Mouse (Mus musculus): ENCODE data around the gene Sarm1. TPM values are rescaled to one million over a fixed set of nuclear protein-coding genes. Genes with fewer than 3 reads are reported as not detected.
A peak's percentile ranks its signal among the peaks of the same experiment; 100 is the strongest.

The Sarm1 gene
- polyA plus RNA-seq, 1 experiment from 2014 or later = 0.89 TPM

DNA sequence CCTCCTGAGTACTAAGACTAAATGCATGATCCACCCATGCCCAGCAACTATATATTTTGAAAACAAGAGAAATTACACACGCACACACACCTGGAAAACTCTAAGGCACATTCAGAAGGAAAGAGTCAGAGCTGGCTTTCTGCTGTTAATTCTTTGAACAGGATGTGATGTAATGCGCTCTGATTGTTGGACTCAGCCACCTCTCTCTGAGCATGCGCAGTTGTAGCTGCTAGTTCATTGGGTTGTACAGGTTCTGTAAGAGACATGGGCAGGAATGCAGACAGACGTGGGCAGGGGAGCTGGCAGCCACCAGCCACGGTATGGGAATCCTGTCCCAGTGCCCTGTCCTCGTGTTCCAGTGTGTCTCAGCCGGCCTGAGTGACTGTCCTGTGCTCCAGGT lies 43.3 kb downstream of the Sarm1 start:
- Histone ChIP-seq H3K36me3 (ENCODE audit: control insufficient read depth, insufficient read depth, low read length) (no peaks in the 10 kb centered on the region), H3K4me1 (replicated peaks; ENCODE audit: control insufficient read depth, insufficient read depth) (no peaks in the 10 kb centered on the region), H3K4me2 (replicated peaks; ENCODE audit: low read depth) (no peak overlapping the region), H3K27me3 (ENCODE audit: control insufficient read depth, insufficient read depth, low read length) (no peaks in the 10 kb centered on the region), H3K9ac (ENCODE audit: low read length) (no peak overlapping the region), H3K27ac (replicated peaks) (no peak overlapping the region), H3K9me3 (ENCODE audit: control insufficient read depth, low read length) (no peaks in the 10 kb centered on the region), H3K4me3 (ENCODE audit: low read depth, low read length) (no peak overlapping the region)
- TF ChIP-seq CTCF (IDR thresholded peaks at IDR 0.05; ENCODE audit: low read depth) (no peak), EP300 (optimal IDR thresholded peaks at IDR 0.05) (no peak)
- no peak for ATAC-seq (ENCODE audit: low FRiP score, low TSS enrichment)
- no peak for DNase-seq (ENCODE audit: low spot score)
- WGBS = 68% methylated on average over 7 of the region's 7 CpGs

DNA sequence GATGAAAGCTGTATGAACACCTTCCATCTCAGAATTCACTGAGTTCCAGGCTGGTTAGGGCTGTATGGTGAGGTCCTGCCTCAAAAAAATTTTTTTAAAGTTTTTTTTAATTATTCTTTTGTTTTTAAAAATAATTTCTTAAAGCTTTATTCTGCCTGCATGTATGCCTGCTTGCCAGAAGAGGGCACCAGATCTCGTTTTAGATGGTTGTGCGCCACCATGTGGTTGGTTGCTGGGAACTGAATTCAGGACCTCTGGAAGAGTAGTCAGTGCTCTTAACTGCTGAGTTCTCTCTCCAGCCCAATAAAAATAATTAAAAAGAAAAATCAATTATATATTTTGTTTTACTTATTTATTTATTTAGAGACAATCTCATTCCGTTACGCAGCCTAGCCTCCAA lies 43.9 kb downstream of the Sarm1 start:
- DNase-seq (ENCODE audit: low spot score) (peak; percentile 74), ATAC-seq (ENCODE audit: low FRiP score, low TSS enrichment) (no peak)
- no peaks in the 10 kb centered on the region for H3K4me1 ChIP-seq (replicated peaks; ENCODE audit: control insufficient read depth, insufficient read depth)
- no peaks in the 10 kb centered on the region for H3K9me3 ChIP-seq (ENCODE audit: control insufficient read depth, low read length)
- whole genome bisulfite sequencing = 16% methylated on average over 4 of the region's 4 CpGs
- H3K36me3 ChIP-seq (ENCODE audit: control insufficient read depth, insufficient read depth, low read length) = no peaks in the 10 kb centered on the region
- no peak overlapping the region for H3K4me2 ChIP-seq (replicated peaks; ENCODE audit: low read depth)
- no peak for TF ChIP-seq EP300 (optimal IDR thresholded peaks at IDR 0.05)
- TF ChIP-seq CTCF (IDR thresholded peaks at IDR 0.05; ENCODE audit: low read depth) = peak; percentile 96
- H3K27me3 ChIP-seq (ENCODE audit: control insufficient read depth, insufficient read depth, low read length) = no peaks in the 10 kb centered on the region
- no peak overlapping the region for H3K9ac ChIP-seq (ENCODE audit: low read length)
- no peak overlapping the region for H3K27ac ChIP-seq (replicated peaks)
- no peak overlapping the region for H3K4me3 ChIP-seq (ENCODE audit: low read depth, low read length)

DNA sequence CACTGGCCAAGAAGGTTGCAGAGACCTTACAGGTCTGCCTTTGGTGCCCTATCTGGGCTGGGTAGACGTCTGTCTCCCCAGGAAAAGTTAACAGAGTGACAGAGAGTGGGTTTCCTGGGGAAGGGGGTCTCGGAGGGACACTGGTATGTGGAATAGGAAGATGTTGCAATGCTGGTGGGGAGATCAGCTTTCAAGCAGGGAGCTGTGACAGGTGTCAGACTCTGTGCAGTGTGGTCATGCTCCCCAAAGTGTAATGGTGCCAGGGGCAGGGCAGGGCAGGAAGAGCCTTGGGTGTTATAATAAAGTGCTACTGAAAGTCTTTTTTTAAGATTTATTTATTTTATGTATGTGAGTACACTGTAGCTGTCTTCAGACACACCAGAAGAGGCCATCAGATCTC lies 47.2 kb downstream of the Sarm1 start:
- 42% methylated on average over 2 of the region's 2 CpGs for WGBS
- H3K27ac ChIP-seq (replicated peaks) = no peak overlapping the region
- H3K4me3 ChIP-seq (ENCODE audit: low read depth, low read length) = no peak overlapping the region
- H3K4me1 ChIP-seq (replicated peaks; ENCODE audit: control insufficient read depth, insufficient read depth) = no peaks in the 10 kb centered on the region
- no peaks in the 10 kb centered on the region for H3K36me3 ChIP-seq (ENCODE audit: control insufficient read depth, insufficient read depth, low read length)
- no peaks in the 10 kb centered on the region for H3K9me3 ChIP-seq (ENCODE audit: control insufficient read depth, low read length)
- H3K4me2 ChIP-seq (replicated peaks; ENCODE audit: low read depth) = no peak overlapping the region
- no peaks in the 10 kb centered on the region for H3K27me3 ChIP-seq (ENCODE audit: control insufficient read depth, insufficient read depth, low read length)
- no peak overlapping the region for H3K9ac ChIP-seq (ENCODE audit: low read length)
- TF ChIP-seq CTCF (IDR thresholded peaks at IDR 0.05; ENCODE audit: low read depth) (no peak), EP300 (optimal IDR thresholded peaks at IDR 0.05) (no peak)
- ATAC-seq (ENCODE audit: low FRiP score, low TSS enrichment) (no peak), DNase-seq (ENCODE audit: low spot score) (no peak)

DNA sequence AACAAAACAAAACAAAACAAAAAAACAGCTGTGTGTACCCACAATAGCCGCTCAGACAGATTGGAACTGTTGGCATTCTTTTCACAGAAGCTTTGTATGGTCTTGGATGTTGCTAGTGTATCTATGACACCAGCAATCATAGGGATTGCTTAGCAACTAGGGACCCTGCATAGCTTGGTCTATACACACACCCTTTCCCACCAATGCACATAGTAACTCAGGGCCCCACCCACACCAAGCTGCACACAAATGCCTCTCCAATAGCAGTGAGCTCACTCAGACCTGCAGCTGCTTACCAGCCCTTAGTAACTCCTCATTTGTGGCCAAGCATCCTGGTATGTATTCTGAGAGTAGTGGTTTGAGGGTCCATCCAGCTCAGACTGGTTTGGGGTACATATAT lies 49.3 kb downstream of the Sarm1 start:
- Histone ChIP-seq H3K4me1 (replicated peaks; ENCODE audit: control insufficient read depth, insufficient read depth) (no peaks in the 10 kb centered on the region), H3K36me3 (ENCODE audit: control insufficient read depth, insufficient read depth, low read length) (no peaks in the 10 kb centered on the region), H3K27ac (replicated peaks) (no peak overlapping the region), H3K4me2 (replicated peaks; ENCODE audit: low read depth) (no peak overlapping the region), H3K4me3 (ENCODE audit: low read depth, low read length) (no peak overlapping the region), H3K9me3 (ENCODE audit: control insufficient read depth, low read length) (no peaks in the 10 kb centered on the region), H3K27me3 (ENCODE audit: control insufficient read depth, insufficient read depth, low read length) (no peaks in the 10 kb centered on the region), H3K9ac (ENCODE audit: low read length) (no peak overlapping the region)
- no peak for DNase-seq (ENCODE audit: low spot score)
- ATAC-seq (ENCODE audit: low FRiP score, low TSS enrichment) = no peak
- TF ChIP-seq EP300 (optimal IDR thresholded peaks at IDR 0.05) (no peak), CTCF (IDR thresholded peaks at IDR 0.05; ENCODE audit: low read depth) (no peak)
- 71% methylated on average over 1 of the region's 1 CpGs for WGBS

DNA sequence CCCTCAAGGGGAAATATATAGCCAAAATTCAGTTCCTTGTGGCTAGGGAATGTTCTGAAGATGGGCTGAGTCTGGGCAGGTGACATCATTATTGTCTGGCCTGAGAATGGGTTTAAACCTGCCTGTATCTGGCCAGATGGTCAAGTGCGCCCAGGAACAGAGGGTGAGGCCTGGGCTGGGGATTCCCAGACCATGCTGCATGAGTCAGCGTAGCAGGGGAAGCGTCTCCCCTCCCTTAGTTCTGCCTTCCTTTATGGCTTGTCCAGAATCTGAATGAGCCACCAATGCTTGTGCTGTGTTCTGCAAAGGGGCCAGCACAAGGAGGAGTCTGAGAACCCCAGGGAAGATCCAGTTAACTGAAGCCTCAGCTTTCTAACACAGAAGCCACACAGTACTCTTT lies 50.4 kb downstream of the Sarm1 start:
- no peak for ATAC-seq (ENCODE audit: low FRiP score, low TSS enrichment)

GRCm38 (mm10) chr11:78443115-78443514 lies 54.4 kb downstream of the Sarm1 start:
- Histone ChIP-seq H3K27me3 (ENCODE audit: control insufficient read depth, insufficient read depth, low read length) (no peaks in the 10 kb centered on the region), H3K4me1 (replicated peaks; ENCODE audit: control insufficient read depth, insufficient read depth) (no peaks in the 10 kb centered on the region), H3K4me3 (ENCODE audit: low read depth, low read length) (no peak overlapping the region), H3K36me3 (ENCODE audit: control insufficient read depth, insufficient read depth, low read length) (no peaks in the 10 kb centered on the region), H3K9ac (ENCODE audit: low read length) (no peak overlapping the region), H3K9me3 (ENCODE audit: control insufficient read depth, low read length) (no peaks in the 10 kb centered on the region), H3K4me2 (replicated peaks; ENCODE audit: low read depth) (no peak overlapping the region), H3K27ac (replicated peaks) (no peak overlapping the region)
- WGBS = 86% methylated on average over 5 of the region's 5 CpGs
- ATAC-seq (ENCODE audit: low FRiP score, low TSS enrichment) (no peak), DNase-seq (ENCODE audit: low spot score) (no peak)
- no peak for TF ChIP-seq EP300 (optimal IDR thresholded peaks at IDR 0.05)
- no peak for TF ChIP-seq CTCF (IDR thresholded peaks at IDR 0.05; ENCODE audit: low read depth)

More for the DNA sequence above, 50.4 kb downstream of the Sarm1 start:
- Histone ChIP-seq H3K9me3 (ENCODE audit: control insufficient read depth, low read length) (no peaks in the 10 kb centered on the region), H3K4me1 (replicated peaks; ENCODE audit: control insufficient read depth, insufficient read depth) (no peaks in the 10 kb centered on the region), H3K36me3 (ENCODE audit: control insufficient read depth, insufficient read depth, low read length) (no peaks in the 10 kb centered on the region), H3K27me3 (ENCODE audit: control insufficient read depth, insufficient read depth, low read length) (no peaks in the 10 kb centered on the region), H3K9ac (ENCODE audit: low read length) (no peak overlapping the region), H3K4me3 (ENCODE audit: low read depth, low read length) (no peak overlapping the region), H3K4me2 (replicated peaks; ENCODE audit: low read depth) (no peak overlapping the region), H3K27ac (replicated peaks) (no peak overlapping the region)
- no peak for DNase-seq (ENCODE audit: low spot score)
- WGBS = 77% methylated on average over 3 of the region's 3 CpGs
- TF ChIP-seq CTCF (IDR thresholded peaks at IDR 0.05; ENCODE audit: low read depth) = no peak
- no peak for TF ChIP-seq EP300 (optimal IDR thresholded peaks at IDR 0.05)
